Mouse (Mus musculus) liver, postnatal 0 days (tissue): ENCODE measurements at regions not wholly inside any gene's neighbourhood (a gene's known extent, or its start where the extent isn't known, plus 50 kb on each side); places are given as distances from the start of the nearest gene placed in this dataset.

Experiments used
- ATAC-seq: fragments of 200-750 bp; cut with Nextera tagmentation; 2 replicates; pipeline ENCODE4 v1.8.0; 2017; ENCODE audit warnings: mild to moderate bottlenecking, moderate library complexity
- DNase-seq: peaks from one replicate; pipeline ENCODE4 v3.0.0-alpha.2; 2016
- H3K27ac ChIP-seq: fragments of 300-500 bp; sonication (generic); 2 replicates; pipeline ENCODE4 v1.5.1; 2014; ENCODE audit warnings: antibody characterized with exemption, moderate library complexity, mild to moderate bottlenecking, low read depth
- H3K27me3 ChIP-seq: fragments of 300-500 bp; sonication (generic); 2 replicates; pipeline ENCODE4 v1.6.1; 2014; ENCODE audit warnings: low read length, control low read depth, mixed read lengths; ENCODE audit not compliant: insufficient read depth
- H3K36me3 ChIP-seq: fragments of 300-500 bp; sonication (generic); replicated peaks from 2 replicates; pipeline ENCODE4 v1.6.1; 2014; ENCODE audit warnings: mild to moderate bottlenecking, control low read depth, low read length, moderate library complexity, mixed read lengths; ENCODE audit not compliant: insufficient read depth
- H3K4me1 ChIP-seq: fragments of 300-500 bp; sonication (generic); 2 replicates; pipeline ENCODE4 v1.6.1; 2014; ENCODE audit warnings: antibody characterized with exemption, mild to moderate bottlenecking, control low read depth; ENCODE audit not compliant: insufficient read depth
- H3K4me2 ChIP-seq: fragments of 300-500 bp; sonication (generic); 2 replicates; pipeline ENCODE4 v1.6.1; 2014; ENCODE audit warnings: low read depth, mild to moderate bottlenecking, low read length, moderate library complexity, mixed read lengths
- H3K4me3 ChIP-seq: fragments of 300-500 bp; sonication (generic); 2 replicates; pipeline ENCODE4 v1.5.1; 2014; ENCODE audit warnings: low read depth, low read length
- H3K9ac ChIP-seq: fragments of 300-500 bp; sonication (generic); replicated peaks from 2 replicates; pipeline ENCODE4 v1.6.1; 2014; ENCODE audit warnings: mild to moderate bottlenecking, moderate library complexity
- H3K9me3 ChIP-seq: fragments of 300-500 bp; sonication (generic); 2 replicates; pipeline ENCODE4 v1.6.1; 2016; ENCODE audit warnings: mild to moderate bottlenecking, control low read depth, low read length, mixed read lengths
- CTCF ChIP-seq: sonication (generic); IDR thresholded peaks from 2 replicates; pipeline ENCODE4 v1.5.1; 2016; ENCODE audit warnings: antibody characterized with exemption, low read depth
- EP300 ChIP-seq: IDR thresholded peaks from 2 replicates; pipeline ENCODE4 v1.6.1; 2016; ENCODE audit warnings: antibody characterized with exemption, low read depth, mild to moderate bottlenecking
- WGBS: fragments of 180-500 bp; shearing (Covaris S2); extraction: QIAGEN DNeasy Blood & Tissue Kit; methylation state at CpG from one replicate; pipeline ENCODE4 v1.1.7; 2014; ENCODE audit not compliant: insufficient replicate concordance; 5-methylcytosine and 5-hydroxymethylcytosine counted together

DNA sequence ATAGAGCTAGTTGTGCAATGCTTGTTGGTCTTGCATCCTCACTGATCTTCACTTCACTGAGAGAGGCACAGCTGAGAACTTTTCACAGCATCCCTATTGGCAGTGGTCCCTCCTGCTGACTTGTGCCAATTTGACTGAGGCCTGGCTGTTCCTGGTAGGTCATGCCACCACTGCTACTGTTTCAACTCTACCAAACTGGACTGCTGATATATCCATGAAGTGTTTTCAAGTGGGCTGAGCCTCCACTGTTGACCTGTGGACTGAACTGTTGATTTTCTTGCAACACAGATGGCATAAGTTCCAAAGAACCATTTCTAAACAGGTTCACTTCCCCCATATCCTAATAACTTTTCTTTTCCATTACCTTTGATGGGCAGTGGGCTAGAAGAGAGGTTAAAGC lies 83.3 kb upstream of the Rnf32 start:
- Histone ChIP-seq H3K9me3 (peaks cover 5% of the 10 kb centered on the region; the same call in 1 of the 2 replicates), H3K4me1 (no peaks in the 10 kb centered on the region), H3K27ac (no peak overlapping the region), H3K4me3 (no peak overlapping the region), H3K4me2 (no peak overlapping the region), H3K27me3 (no peaks in the 10 kb centered on the region), H3K36me3 (no peaks in the 10 kb centered on the region), H3K9ac (no peak overlapping the region)
- DNase-seq (no peak), ATAC-seq (0 out of 2 replicates have a peak, but pooled peaks have one; percentile 29)
- no peak for TF ChIP-seq CTCF
- TF ChIP-seq EP300, result no peak

DNA sequence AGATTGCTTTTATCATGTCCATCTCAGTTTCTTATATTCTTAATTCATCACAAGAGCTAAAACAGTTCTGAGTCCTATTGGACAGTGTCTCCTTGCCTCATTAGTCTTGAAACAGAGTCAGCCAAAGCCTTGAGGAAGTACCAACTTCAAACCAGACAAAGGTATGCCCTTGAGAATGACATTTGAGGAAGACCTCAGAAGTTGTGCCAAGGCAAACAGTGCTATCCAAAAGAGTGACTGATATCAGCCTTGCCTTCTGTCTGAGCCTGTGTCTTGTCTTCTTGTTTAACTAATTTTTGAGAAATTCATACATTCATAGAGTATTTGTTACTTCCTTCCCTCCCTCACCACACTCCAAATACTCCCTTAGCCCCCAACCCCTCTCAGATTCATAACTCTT lies 88.5 kb upstream of the Rnf32 start:
- H3K36me3 ChIP-seq, result no peaks in the 10 kb centered on the region
- H3K9me3 ChIP-seq, result peaks cover 5% of the 10 kb centered on the region; the same call in 1 of the 2 replicates
- H3K4me2 ChIP-seq, result no peak overlapping the region
- H3K4me1 ChIP-seq, result no peaks in the 10 kb centered on the region
- H3K9ac ChIP-seq, result no peak overlapping the region
- no peaks in the 10 kb centered on the region for H3K27me3 ChIP-seq
- no peak for DNase-seq
- ATAC-seq, result no peak
- TF ChIP-seq CTCF (no peak), EP300 (no peak)
- H3K27ac ChIP-seq, result no peak overlapping the region
- no peak overlapping the region for H3K4me3 ChIP-seq

DNA sequence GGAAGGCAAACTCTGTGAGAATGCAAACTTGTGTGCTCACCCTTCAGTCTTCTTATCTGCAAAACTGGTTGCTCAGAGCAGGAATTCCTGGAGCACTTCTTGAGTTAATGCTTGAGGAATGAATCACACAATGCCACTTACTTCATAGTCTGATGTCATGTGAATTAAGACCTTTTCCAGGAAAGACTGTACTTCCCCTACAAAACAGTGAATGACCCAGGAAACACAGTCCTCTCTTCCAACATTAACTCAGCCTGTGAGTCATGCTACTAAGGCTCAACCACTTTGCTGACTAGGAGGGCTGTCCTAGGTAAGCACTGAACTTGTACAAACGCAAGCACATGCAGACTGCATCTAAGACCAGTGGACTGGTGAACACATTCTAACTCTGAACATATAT lies 112.5 kb upstream of the Rnf32 start:
- 45% methylated on average over 1 of the region's 1 CpGs for WGBS
- H3K4me2 ChIP-seq, result no peak overlapping the region
- no peaks in the 10 kb centered on the region for H3K4me1 ChIP-seq
- TF ChIP-seq CTCF, result no peak
- no peak for TF ChIP-seq EP300
- DNase-seq, result no peak
- no peak overlapping the region for H3K9ac ChIP-seq
- H3K4me3 ChIP-seq, result no peak overlapping the region
- H3K9me3 ChIP-seq, result no peaks in the 10 kb centered on the region
- no peaks in the 10 kb centered on the region for H3K27me3 ChIP-seq
- no peak overlapping the region for H3K27ac ChIP-seq
- no peak for ATAC-seq
- no peaks in the 10 kb centered on the region for H3K36me3 ChIP-seq

DNA sequence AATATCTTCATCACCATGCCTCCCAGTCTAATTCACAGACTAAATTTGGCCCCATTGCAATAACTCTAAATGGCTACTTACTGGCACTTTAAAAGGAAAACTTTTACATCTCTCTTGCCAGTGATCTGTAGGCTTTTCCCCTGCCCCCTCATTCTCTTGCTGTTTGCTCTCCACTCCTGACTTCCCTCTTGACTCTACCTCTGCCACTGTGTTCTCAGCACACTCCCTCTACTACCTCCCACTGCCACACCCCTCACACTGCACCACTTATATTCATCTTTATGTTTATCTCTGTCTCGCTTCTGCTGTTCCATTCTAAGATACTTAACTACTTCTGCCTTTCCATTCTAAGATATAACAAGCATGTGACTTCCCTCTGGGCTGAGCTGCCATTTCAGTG lies 141.4 kb upstream of the Rnf32 start:
- TF ChIP-seq CTCF (no peak), EP300 (no peak)
- no peak overlapping the region for H3K27ac ChIP-seq
- no peaks in the 10 kb centered on the region for H3K27me3 ChIP-seq
- no peak overlapping the region for H3K4me3 ChIP-seq
- H3K4me1 ChIP-seq, result no peaks in the 10 kb centered on the region
- H3K36me3 ChIP-seq, result no peaks in the 10 kb centered on the region
- no peaks in the 10 kb centered on the region for H3K9me3 ChIP-seq
- no peak overlapping the region for H3K9ac ChIP-seq
- ATAC-seq (no peak), DNase-seq (no peak)
- WGBS, result 60% methylated on average over 1 of the region's 1 CpGs
- H3K4me2 ChIP-seq, result no peak overlapping the region

DNA sequence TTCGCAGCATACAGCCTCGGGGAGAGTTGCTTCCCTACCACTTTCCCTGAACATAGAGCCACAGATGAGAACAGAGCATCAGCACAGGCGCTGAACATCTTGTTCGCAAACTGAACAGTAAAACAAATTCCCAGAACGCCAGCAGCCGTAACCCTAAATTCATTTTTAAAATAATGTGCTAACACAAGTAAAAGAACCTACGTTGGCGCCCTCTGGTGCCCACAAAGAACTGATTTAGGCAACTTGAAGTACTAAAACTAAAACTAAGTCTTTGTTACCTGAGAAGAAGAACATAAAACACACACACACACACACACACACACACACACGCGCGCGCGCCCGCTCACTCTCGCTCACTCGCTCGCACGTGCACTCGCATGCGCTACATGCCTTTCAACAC lies 159.2 kb upstream of the Rnf32 start:
- TF ChIP-seq EP300 (no peak), CTCF (0 out of 2 replicates have a peak, but pooled peaks have one; percentile 27)
- peak; percentile 15 for DNase-seq
- Histone ChIP-seq H3K4me1 (no peaks in the 10 kb centered on the region), H3K36me3 (no peaks in the 10 kb centered on the region), H3K9ac (no peak overlapping the region), H3K27ac (no peak overlapping the region), H3K4me2 (no peak overlapping the region), H3K27me3 (no peaks in the 10 kb centered on the region), H3K9me3 (no peaks in the 10 kb centered on the region), H3K4me3 (no peak overlapping the region)
- WGBS, result 73% methylated on average over 20 of the region's 20 CpGs
- ATAC-seq, result no peak

DNA sequence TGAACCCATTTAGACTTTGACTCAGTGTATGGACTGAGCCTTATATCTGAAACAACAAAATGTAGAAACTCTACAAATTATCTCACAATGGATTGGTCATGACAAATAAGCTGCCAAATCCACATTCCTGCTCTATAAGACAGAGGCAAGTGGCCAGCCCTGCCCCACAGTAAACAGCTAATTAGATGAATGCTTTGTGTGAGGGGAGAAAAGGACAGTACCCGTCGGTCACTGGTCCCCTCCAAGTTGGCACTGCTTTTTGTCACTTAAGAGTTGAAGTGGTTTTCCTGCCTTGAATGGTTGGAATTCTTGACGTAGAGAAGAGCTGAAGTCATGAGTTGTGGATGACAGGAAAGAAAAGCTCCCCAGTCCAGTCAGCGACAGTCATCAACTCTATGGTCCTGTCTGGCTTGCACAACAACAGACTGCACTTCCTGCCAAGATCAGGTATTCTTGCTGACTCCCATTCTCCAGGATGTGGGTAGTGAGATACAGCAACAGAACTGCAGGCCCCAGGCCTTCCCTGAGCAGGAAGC lies 162.3 kb upstream of the Rnf32 start:
- no peaks in the 10 kb centered on the region for H3K36me3 ChIP-seq
- TF ChIP-seq CTCF (no peak), EP300 (no peak)
- no peak overlapping the region for H3K27ac ChIP-seq
- ATAC-seq (no peak), DNase-seq (no peak)
- no peaks in the 10 kb centered on the region for H3K27me3 ChIP-seq
- H3K4me2 ChIP-seq, result no peak overlapping the region
- H3K9me3 ChIP-seq, result no peaks in the 10 kb centered on the region
- WGBS, result 38% methylated on average over 4 of the region's 4 CpGs
- no peak overlapping the region for H3K4me3 ChIP-seq
- no peaks in the 10 kb centered on the region for H3K4me1 ChIP-seq
- no peak overlapping the region for H3K9ac ChIP-seq

DNA sequence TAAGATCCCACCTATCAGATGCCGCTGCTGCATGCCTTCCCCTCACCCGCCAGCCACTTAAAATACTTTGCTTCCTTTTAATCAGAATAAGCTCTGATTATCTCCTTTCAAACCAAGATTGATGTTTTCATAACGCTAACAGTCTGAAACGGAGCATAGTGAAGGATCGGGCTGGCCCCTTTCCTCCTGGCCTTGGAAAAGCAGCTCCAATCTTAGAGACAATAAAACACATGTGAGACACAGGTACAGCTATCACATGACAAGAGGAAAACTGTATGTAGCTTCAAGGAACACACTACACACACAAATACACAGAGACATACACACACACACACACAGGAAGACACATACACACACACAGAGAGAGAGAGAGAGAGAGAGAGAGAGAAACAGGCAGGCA lies 165.3 kb upstream of the Rnf32 start:
- Histone ChIP-seq H3K4me2 (no peak overlapping the region), H3K9me3 (no peaks in the 10 kb centered on the region), H3K27ac (no peak overlapping the region), H3K4me1 (no peaks in the 10 kb centered on the region), H3K36me3 (no peaks in the 10 kb centered on the region), H3K9ac (no peak overlapping the region), H3K4me3 (no peak overlapping the region), H3K27me3 (no peaks in the 10 kb centered on the region)
- no peak for TF ChIP-seq CTCF
- TF ChIP-seq EP300, result no peak
- 49% methylated on average over 5 of the region's 5 CpGs for WGBS
- DNase-seq (no peak), ATAC-seq (no peak)
